ENCODE assay signal across 18 mouse cellular contexts in the genomic region with DNA sequence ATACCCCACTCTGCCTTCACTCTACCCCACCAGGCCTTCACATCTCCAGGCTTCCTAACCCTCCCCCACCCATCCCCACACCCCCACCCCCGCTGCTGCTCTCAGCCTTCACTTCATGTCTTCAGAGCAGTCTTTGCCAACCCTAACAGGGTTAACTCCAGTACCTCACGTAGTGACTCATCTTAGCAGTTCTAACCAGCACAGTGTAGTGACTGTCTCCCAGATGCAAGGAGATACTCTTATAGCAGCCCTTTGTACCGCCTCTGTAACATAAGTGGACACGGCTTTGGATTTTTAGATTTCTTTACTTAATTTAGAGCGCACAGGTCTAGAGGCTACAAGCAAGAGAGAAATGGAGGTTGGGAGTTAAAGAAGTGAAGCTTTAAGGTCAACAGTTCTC.
"Had no signal": no experiment of that assay in that cellular context is flagged by ENCODE, and none has a peak within 500 bp of the region (broad histone marks: within the 10 kb centered on the region; RNA-seq: fewer than 3 reads in every experiment).

No protein-coding gene starts in this region.

- H3K4me1 ChIP-seq: liver, embryonic 12.5 days; midbrain, embryonic 15.5 days had no signal

- H3K9me3 ChIP-seq: limb, embryonic 15.5 days; liver, embryonic 12.5 days; lung, embryonic 15.5 days; midbrain, embryonic 15.5 days; neural tube, embryonic 13.5 days had no signal

- H3K27me3 ChIP-seq: limb, embryonic 15.5 days; liver, embryonic 12.5 days; lung, embryonic 15.5 days; megakaryocyte, embryonic 14.5 days; midbrain, embryonic 15.5 days; neural tube, embryonic 13.5 days had no signal

- H3K4me3 ChIP-seq: limb, embryonic 15.5 days; liver, embryonic 12.5 days; lung, embryonic 15.5 days; megakaryocyte, embryonic 14.5 days; midbrain, embryonic 15.5 days; neural tube, embryonic 13.5 days had no signal

- ATAC-seq: liver, embryonic 12.5 days; midbrain, embryonic 15.5 days had no signal

- H3K4me2 ChIP-seq: limb, embryonic 15.5 days; liver, embryonic 12.5 days; lung, embryonic 15.5 days; midbrain, embryonic 11.5 days; midbrain, embryonic 15.5 days; neural tube, embryonic 13.5 days had no signal

- DNase-seq: kidney, adult 11 months; kidney, postnatal 36 days; layer of hippocampus, adult 9-11 months; layer of hippocampus, postnatal 36 days; lung, postnatal 14 days; retina, postnatal 1 day; right cerebral cortex, postnatal 4 days; spleen, adult 18-20 months; thymus, adult 18-20 months; thymus, postnatal 14 days had no signal

- H3K36me3 ChIP-seq: limb, embryonic 15.5 days; liver, embryonic 12.5 days; lung, embryonic 15.5 days; midbrain, embryonic 15.5 days; neural tube, embryonic 13.5 days had no signal

- H3K9ac ChIP-seq: limb, embryonic 15.5 days; liver, embryonic 12.5 days; lung, embryonic 15.5 days; midbrain, embryonic 15.5 days; neural tube, embryonic 13.5 days had no signal

- H3K27ac ChIP-seq: limb, embryonic 15.5 days; liver, embryonic 12.5 days; lung, embryonic 15.5 days; macrophage; midbrain, embryonic 15.5 days; neural tube, embryonic 13.5 days had no signal
